Mouse (Mus musculus): ENCODE data around the gene Tubb2b.

Tubb2b gene

GRCm38 (mm10) chr13:34150271-34151027 is 20.2 kb upstream of the Tubb2b start:
- CTCF ChIA-PET = interaction anchor here in 2 of 4 experiments (1.1 to 2.5 kb wide), 3 partner anchors 14 to 21 kb away, joined by 3 to 8 read pairs (median 3); no protein-coding TSS in a partner anchor
- POLR2A ChIA-PET = interaction anchor here (0.5 to 15.7 kb wide), 25 partner anchors 12 to 245 kb away, joined by 3 to 550 read pairs (median 9); partner anchors contain the start of genes Tubb2b (in 4 of the 4), Psmg4 (in 3 of the 4), Serpinb6a (in 2 of the 4) and Bphl (in 1 of the 4)

GRCm38 (mm10) chr13:34149463-34150176 is 19.4 kb upstream of the Tubb2b start:
- ChIA-PET CTCF (interaction anchor here in 2 of 4 experiments (0.5 to 2.5 kb wide), 5 partner anchors 14 to 28 kb away, joined by 3 to 8 read pairs (median 4); partner anchors contain the start of gene Tubb2b (in 1 of the 2)), POLR2A (interaction anchor here (0.5 to 15.7 kb wide), 40 partner anchors 9 to 846 kb away, joined by 3 to 550 read pairs (median 4); partner anchors contain the start of genes Tubb2b (in 4 of the 4), Bphl (in 3 of the 4), Psmg4 (in 3 of the 4) and Serpinb6a (in 2 of the 4))

GRCm38 (mm10) chr13:34148767-34149392 is 18.6 kb upstream of the Tubb2b start:
- ChIA-PET POLR2A (interaction anchor here (0.5 to 15.7 kb wide), 38 partner anchors 10 to 847 kb away, joined by 3 to 550 read pairs (median 4); partner anchors contain the start of genes Tubb2b (in 4 of the 4), Bphl (in 3 of the 4), Psmg4 (in 3 of the 4) and Serpinb6a (in 2 of the 4)), CTCF (interaction anchor here in 2 of 4 experiments (0.5 to 2.5 kb wide), 5 partner anchors 13 to 28 kb away, joined by 3 to 8 read pairs (median 4); partner anchors contain the start of gene Tubb2b (in 1 of the 2))

GRCm38 (mm10) chr13:34148181-34148580 is 17.9 kb upstream of the Tubb2b start:
- CTCF ChIA-PET = no interaction called here
- POLR2A ChIA-PET = interaction anchor here in 3 of 4 experiments (0.6 to 15.7 kb wide), 20 partner anchors 10 to 1682 kb away, joined by 3 to 550 read pairs (median 6); partner anchors contain the start of genes Bphl (in 3 of the 3), Tubb2b (in 3 of the 3), Psmg4 (in 2 of the 3) and Serpinb6a (in 1 of the 3)

GRCm38 (mm10) chr13:34146916-34147315 is 16.6 kb upstream of the Tubb2b start:
- POLR2A ChIA-PET = interaction anchor here in 3 of 4 experiments (0.7 to 15.7 kb wide), 8 partner anchors 14 to 211 kb away, joined by 3 to 550 read pairs (median 56); partner anchors contain the start of gene Tubb2b (in 3 of the 3)
- CTCF ChIA-PET = interaction anchor here in 1 of 4 experiments (1.2 kb wide), 1 partner anchor 10 kb away, joined by 3 read pairs; no protein-coding TSS in a partner anchor

GRCm38 (mm10) chr13:34143389-34143788 is 13.1 kb upstream of the Tubb2b start:
- ChIA-PET POLR2A (interaction anchor here in 3 of 4 experiments (0.7 to 15.7 kb wide), 9 partner anchors 9 to 34 kb away, joined by 3 to 550 read pairs (median 5); partner anchors contain the start of genes Tubb2b (in 2 of the 3) and Psmg4 (in 1 of the 3)), CTCF (interaction anchor here in 1 of 4 experiments (1.0 to 1.5 kb wide), 2 partner anchors 11 kb away, joined by 6 to 7 read pairs; no protein-coding TSS in a partner anchor)

- ChIA-PET POLR2A (interaction anchor here in 2 of 4 experiments (0.7 to 11.5 kb wide), 5 partner anchors 13 to 26 kb away, joined by 3 to 643 read pairs (median 473); no protein-coding TSS in a partner anchor), CTCF (interaction anchor here in 1 of 4 experiments (1.5 kb wide), 1 partner anchor 13 kb away, joined by 3 read pairs; no protein-coding TSS in a partner anchor)
Measured at GRCm38 (mm10) chr13:34136605-34137004, 6.3 kb upstream of the Tubb2b start.

- ChIA-PET POLR2A (interaction anchor here in 2 of 4 experiments (1.5 to 13.7 kb wide), 5 partner anchors 15 to 29 kb away, joined by 3 to 643 read pairs (median 473); partner anchors contain the start of gene Psmg4 (in 1 of the 2)), CTCF (no interaction called here)
Measured at GRCm38 (mm10) chr13:34134276-34134675, 4.0 kb upstream of the Tubb2b start.

GRCm38 (mm10) chr13:34133326-34134071 is 3.2 kb upstream of the Tubb2b start:
- CTCF ChIA-PET = interaction anchor here in 1 of 4 experiments (1.8 kb wide), 1 partner anchor 17 kb away, joined by 8 read pairs; no protein-coding TSS in a partner anchor
- POLR2A ChIA-PET = interaction anchor here (1.1 to 13.7 kb wide), 13 partner anchors 16 to 741 kb away, joined by 3 to 643 read pairs (median 104); partner anchors contain the start of genes Prpf4b (in 1 of the 4) and Psmg4 (in 1 of the 4)

- POLR2A ChIA-PET = interaction anchor here (0.7 to 13.7 kb wide), 25 partner anchors 10 to 742 kb away, joined by 3 to 643 read pairs (median 35); partner anchors contain the start of genes Psmg4 (in 2 of the 4), Prpf4b (in 1 of the 4) and Serpinb6c (in 1 of the 4)
- CTCF ChIA-PET = interaction anchor here in 2 of 4 experiments (1.1 to 2.5 kb wide), 4 partner anchors 11 to 21 kb away, joined by 7 to 23 read pairs (median 10); no protein-coding TSS in a partner anchor
Measured at GRCm38 (mm10) chr13:34132875-34133274, 2.6 kb upstream of the Tubb2b start.

GRCm38 (mm10) chr13:34132299-34132698 is 2.0 kb upstream of the Tubb2b start:
- CTCF ChIA-PET = interaction anchor here in 3 of 4 experiments (0.6 to 2.5 kb wide), 6 partner anchors 11 to 701 kb away, joined by 3 to 23 read pairs (median 8); no protein-coding TSS in a partner anchor
- POLR2A ChIA-PET = interaction anchor here (0.7 to 13.7 kb wide), 43 partner anchors 9 to 742 kb away, joined by 3 to 643 read pairs (median 20); partner anchors contain the start of genes Bphl (in 3 of the 4), Psmg4 (in 3 of the 4), Serpinb6c (in 2 of the 4) and Prpf4b (in 1 of the 4)

- ChIA-PET POLR2A (interaction anchor here in 3 of 4 experiments (0.7 to 13.7 kb wide), 47 partner anchors 12 to 520 kb away, joined by 3 to 643 read pairs (median 22); partner anchors contain the start of genes Bphl (in 3 of the 3), Psmg4 (in 3 of the 3), Serpinb6c (in 3 of the 3) and Ripk1 (in 2 of the 3)), CTCF (interaction anchor here in 2 of 4 experiments (0.5 to 2.5 kb wide), 6 partner anchors 11 to 22 kb away, joined by 3 to 23 read pairs (median 8); no protein-coding TSS in a partner anchor)
Measured at GRCm38 (mm10) chr13:34131708-34132060, 1.4 kb upstream of the Tubb2b start.

- ChIA-PET POLR2A (interaction anchor here (0.6 to 13.7 kb wide), 126 partner anchors 7 to 1986 kb away, joined by 3 to 643 read pairs (median 7); partner anchors contain the start of genes Psmg4 (in 4 of the 4), Serpinb6c (in 4 of the 4), Bphl (in 3 of the 4) and Ripk1 (in 3 of the 4)), CTCF (interaction anchor here in 2 of 4 experiments (0.5 to 2.5 kb wide), 7 partner anchors 10 to 213 kb away, joined by 3 to 23 read pairs (median 3); partner anchors contain the start of gene Slc22a23 (in 1 of the 2))
Measured at GRCm38 (mm10) chr13:34131011-34131707, 893 bp upstream of the Tubb2b start.

- CTCF ChIA-PET = interaction anchor here in 3 of 4 experiments (0.6 to 1.9 kb wide), 14 partner anchors 20 to 218 kb away, joined by 3 to 8 read pairs (median 4); partner anchors contain the start of genes Bphl (in 1 of the 3) and Slc22a23 (in 1 of the 3)
- POLR2A ChIA-PET = interaction anchor here (0.5 to 13.7 kb wide), 156 partner anchors 9 to 1987 kb away, joined by 3 to 643 read pairs (median 6); partner anchors contain the start of genes Bphl (in 4 of the 4), Psmg4 (in 4 of the 4), Ripk1 (in 3 of the 4) and Serpinb6a (in 3 of the 4)
Measured at GRCm38 (mm10) chr13:34129485-34130225, 611 bp downstream of the Tubb2b start.

Measured in embryonic stem cell, embryonic (primary cell).